Mouse (Mus musculus) ES-E14 (cell line): Measurements from ENCODE around the gene Srbd1.

Experiments used
- CHD2 ChIP-seq: IDR thresholded peaks from 2 replicates; pipeline ENCODE4 v1.6.1; 2014; ENCODE audit warnings: mild to moderate bottlenecking, low read depth, low read length, inconsistent platforms
- HCFC1 ChIP-seq: IDR thresholded peaks from 2 replicates; pipeline ENCODE4 v1.6.1; 2012; ENCODE audit warnings: low read length, inconsistent platforms, borderline replicate concordance; ENCODE audit not compliant: insufficient read depth
- MAFK ChIP-seq: IDR thresholded peaks from 2 replicates; pipeline ENCODE4 v1.6.1; 2014; ENCODE audit warnings: mild to moderate bottlenecking, low read depth, low read length, inconsistent platforms; ENCODE audit not compliant: insufficient read depth
- ZC3H11A ChIP-seq: IDR thresholded peaks from 2 replicates; pipeline ENCODE4 v1.6.1; 2012; ENCODE audit warnings: low read depth, mild to moderate bottlenecking, inconsistent platforms, low read length, borderline replicate concordance
- ZNF384 ChIP-seq: IDR thresholded peaks from 2 replicates; pipeline ENCODE4 v1.6.1; 2012; ENCODE audit warnings: low read depth, low read length, inconsistent platforms

DNA sequence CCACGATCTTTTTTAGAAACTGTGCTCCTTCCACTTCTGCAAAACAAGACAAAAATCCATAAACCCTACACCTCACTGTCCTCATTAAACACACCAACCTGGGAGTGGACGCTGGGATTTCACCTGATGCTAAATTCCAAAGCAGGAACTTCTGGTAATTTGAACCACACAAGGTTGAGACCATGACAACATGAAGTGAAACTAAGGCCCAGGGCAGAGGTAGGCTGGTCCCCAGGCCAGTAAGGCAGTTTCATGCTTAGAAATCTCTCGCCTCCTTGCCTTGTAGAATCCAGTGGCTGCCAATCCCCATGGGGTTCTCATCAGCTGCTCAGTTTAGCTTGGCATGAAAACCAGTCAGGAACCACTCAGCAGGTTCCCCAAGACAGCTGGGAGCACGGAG lies 158.4 kb downstream of the Srbd1 start:
- TF ChIP-seq MAFK: no peak
- no peak for TF ChIP-seq ZNF384
- no peak for TF ChIP-seq CHD2
- TF ChIP-seq HCFC1: no peak
- TF ChIP-seq ZC3H11A: no peak
